Mouse (Mus musculus): Measurements from ENCODE around the gene Ahcy. TPM values are rescaled to one million over a fixed set of nuclear protein-coding genes. Genes with fewer than 3 reads are reported as not detected.

Gene Ahcy
- total and polyA plus RNA-seq, 3 experiments, result 364 to 529 (median 514) TPM

DNA sequence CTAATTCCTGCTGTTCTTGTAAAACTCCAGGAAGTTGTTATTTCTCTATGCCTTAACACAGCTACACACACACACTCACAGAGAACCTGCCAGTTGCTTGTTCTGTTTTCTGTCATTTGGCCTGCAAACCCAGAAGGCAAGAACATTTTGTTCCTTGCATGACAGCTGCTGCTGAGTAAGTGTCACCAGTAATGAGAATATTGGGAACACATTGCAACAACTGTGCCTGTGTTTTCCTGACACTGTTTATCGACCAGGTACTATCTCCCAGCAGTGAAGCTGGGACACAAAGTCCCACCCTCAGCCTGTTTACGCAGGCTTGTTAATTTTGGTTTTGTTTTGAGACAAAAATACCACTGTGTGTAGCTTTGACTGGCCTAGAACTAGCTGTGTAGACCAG, 21.6 kb downstream of the Ahcy start:
- Histone ChIP-seq H3K79me2 (replicated peaks; ENCODE audit: control insufficient read depth, extremely low read depth, insufficient read depth, poor library complexity, severe bottlenecking) (peaks cover 15% of the 10 kb centered on the region), H3K9ac (ENCODE audit: insufficient read depth, low read depth) (no peak overlapping the region), H3K36me3 (replicated peaks in 1 of 2; ENCODE audit: control insufficient read depth in 1 of 2, insufficient read depth in 1 of 2, low read length in 1 of 2) (peaks cover 2 to 45% of the 10 kb centered on the region in 2 experiments), H3K27ac (ENCODE audit: insufficient read depth, low read depth) (no peak overlapping the region), H3K27me3 (replicated peaks) (no peaks in the 10 kb centered on the region), H3K4me2 (ENCODE audit: insufficient read depth, low read depth, poor library complexity, severe bottlenecking) (no peak overlapping the region), H3K9me3 (replicated peaks; ENCODE audit: low read length) (no peaks in the 10 kb centered on the region), H3K4me1 (ENCODE audit: control insufficient read depth in 1 of 2, insufficient read depth in 2 of 2) (peaks cover 4 to 47% of the 10 kb centered on the region in 2 experiments), H3K4me3 (replicated peaks in 1 of 3; ENCODE audit: low read depth in 2 of 3, low read length in 2 of 3, poor library complexity in 1 of 3) (no peak overlapping the region)
- no peak for DNase-seq (ENCODE audit: extremely low read depth)
- in situ Hi-C loops (cut with MboI; ENCODE audit: low pct_ligation_motif_present, low pct_unique_long_range_greater_than_20kb, low sequenced_read_pairs) (no loop called here), dilution Hi-C loops (cut with MboI; ENCODE audit: extremely low pct_ligation_motif_present, extremely low pct_unique_long_range_greater_than_20kb, low sequenced_read_pairs) (no loop called here)
- TF ChIP-seq MAZ (IDR thresholded peaks at IDR 0.05; ENCODE audit: low read depth, low read length) (no peak), UBTF (IDR thresholded peaks at IDR 0.05; ENCODE audit: low read depth, low read length) (no peak), MAX (IDR thresholded peaks at IDR 0.05; ENCODE audit: low read length) (no peak), USF2 (conservative IDR thresholded peaks at IDR 0.05; ENCODE audit: low read depth, low read length) (no peak), POLR2A (IDR thresholded peaks at IDR 0.05; ENCODE audit: low read depth, low read length) (no peak), ZMIZ1 (IDR thresholded peaks at IDR 0.05; ENCODE audit: low read depth, low read length) (no peak), TBP (conservative IDR thresholded peaks at IDR 0.05; ENCODE audit: low read depth, low read length) (no peak), ETS1 (conservative IDR thresholded peaks at IDR 0.05; ENCODE audit: low read depth, low read length) (no peak), ZKSCAN1 (IDR thresholded peaks at IDR 0.05; ENCODE audit: borderline replicate concordance, low read depth, low read length) (no peak), KAT2A (IDR thresholded peaks at IDR 0.05; ENCODE audit: insufficient replicate concordance, low read length) (no peak), MAFK (IDR thresholded peaks at IDR 0.05; ENCODE audit: insufficient replicate concordance, low read length) (no peak), MEF2A (IDR thresholded peaks at IDR 0.05; ENCODE audit: borderline replicate concordance, low read depth, low read length) (no peak), TCF12 (IDR thresholded peaks at IDR 0.05; ENCODE audit: low read depth, low read length) (no peak), POLR2AphosphoS2 (IDR thresholded peaks at IDR 0.05; ENCODE audit: low read depth, low read length) (no peak), IRF4 (IDR thresholded peaks at IDR 0.05; ENCODE audit: low read depth, low read length) (no peak), JUND (conservative IDR thresholded peaks at IDR 0.05; ENCODE audit: low read depth, low read length) (no peak), NRF1 (IDR thresholded peaks at IDR 0.05; ENCODE audit: low read depth, low read length) (no peak), NELFE (IDR thresholded peaks at IDR 0.05; ENCODE audit: low read depth, low read length) (no peak), GABPA (IDR thresholded peaks at IDR 0.05; ENCODE audit: insufficient replicate concordance, low read depth, low read length) (no peak), ZNF384 (IDR thresholded peaks at IDR 0.05; ENCODE audit: low read depth, low read length) (no peak)

DNA sequence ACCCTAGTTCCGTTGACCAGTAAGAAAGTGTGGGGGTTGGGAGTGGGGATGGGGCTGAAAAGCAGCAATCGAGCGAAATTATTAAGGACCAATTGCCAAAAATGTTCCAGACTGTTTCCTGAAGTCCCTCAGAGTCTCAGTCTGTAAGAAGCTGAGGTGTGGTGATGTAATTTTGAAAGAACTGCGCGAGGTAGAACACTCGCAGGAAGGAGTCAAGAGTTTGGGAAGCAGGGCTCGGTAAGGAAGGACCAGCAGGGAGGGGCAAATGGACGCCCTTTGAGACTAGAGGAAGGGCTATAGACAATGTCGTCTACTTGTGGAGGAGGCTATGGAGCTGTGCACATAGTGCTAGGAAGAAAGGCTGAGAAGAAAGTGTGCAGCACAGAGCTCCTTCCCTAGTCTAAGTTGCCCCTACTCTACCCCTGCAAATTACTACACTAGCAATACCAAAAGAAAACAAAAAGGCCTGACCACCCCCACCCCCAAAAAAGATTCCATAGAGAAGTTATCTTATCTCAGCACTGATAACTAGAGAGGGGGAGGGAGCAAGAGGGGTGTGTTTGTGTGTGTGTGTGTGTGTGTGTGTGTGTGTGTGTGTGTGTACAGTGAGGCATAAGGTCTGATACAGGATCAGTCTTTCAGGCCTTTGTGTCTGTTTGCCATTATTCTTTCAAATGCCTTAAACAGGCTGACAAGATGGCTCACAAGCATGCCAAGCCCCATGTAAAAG, 22.5 kb downstream of the Ahcy start:
- Histone ChIP-seq H3K79me2 (replicated peaks; ENCODE audit: control insufficient read depth, extremely low read depth, insufficient read depth, poor library complexity, severe bottlenecking) (peaks cover 15% of the 10 kb centered on the region), H3K4me2 (ENCODE audit: insufficient read depth, low read depth, poor library complexity, severe bottlenecking) (peak overlapping the region; percentile 61), H3K27me3 (replicated peaks) (no peaks in the 10 kb centered on the region), H3K36me3 (replicated peaks in 1 of 2; ENCODE audit: control insufficient read depth in 1 of 2, insufficient read depth in 1 of 2, low read length in 1 of 2) (peaks cover 2 to 39% of the 10 kb centered on the region in 2 experiments), H3K9me3 (replicated peaks; ENCODE audit: low read length) (no peaks in the 10 kb centered on the region), H3K9ac (ENCODE audit: insufficient read depth, low read depth) (peak overlapping the region; percentile 80; the same call in 1 of the 2 replicates), H3K4me3 (replicated peaks in 1 of 3; ENCODE audit: low read depth in 2 of 3, low read length in 2 of 3, poor library complexity in 1 of 3) (no peak overlapping the region), H3K4me1 (ENCODE audit: control insufficient read depth in 1 of 2, insufficient read depth in 2 of 2) (peaks cover 4 to 41% of the 10 kb centered on the region in 2 experiments), H3K27ac (ENCODE audit: insufficient read depth, low read depth) (no peak overlapping the region)
- dilution Hi-C loops (cut with MboI; ENCODE audit: extremely low pct_ligation_motif_present, extremely low pct_unique_long_range_greater_than_20kb, low sequenced_read_pairs) (no loop called here), in situ Hi-C loops (cut with MboI; ENCODE audit: low pct_ligation_motif_present, low pct_unique_long_range_greater_than_20kb, low sequenced_read_pairs) (no loop called here)
- DNase-seq (ENCODE audit: extremely low read depth), result no peak
- TF ChIP-seq ETS1 (conservative IDR thresholded peaks at IDR 0.05; ENCODE audit: low read depth, low read length) (no peak), ZC3H11A (IDR thresholded peaks at IDR 0.05; ENCODE audit: low read depth, low read length) (no peak), MAZ (IDR thresholded peaks at IDR 0.05; ENCODE audit: low read depth, low read length) (no peak), CHD2 (IDR thresholded peaks at IDR 0.05; ENCODE audit: low read length) (0 out of 2 replicates have a peak, but pooled peaks have one; percentile 17), TBP (conservative IDR thresholded peaks at IDR 0.05; ENCODE audit: low read depth, low read length) (no peak), ZMIZ1 (IDR thresholded peaks at IDR 0.05; ENCODE audit: low read depth, low read length) (no peak)

Data from CH12.LX (cell line).